Mouse (Mus musculus): ENCODE measurements at regions not wholly inside any gene's neighbourhood (a gene's known extent, or its start where the extent isn't known, plus 50 kb on each side); places are given as distances from the start of the nearest gene placed in this dataset.

- ATAC-seq, result no peak
- no peak overlapping the region for H3K4me2 ChIP-seq (ENCODE audit: low read length)
- no peak overlapping the region for H3K9ac ChIP-seq (ENCODE audit: low read depth, low read length)
- no peaks in the 10 kb centered on the region for H3K36me3 ChIP-seq (ENCODE audit: control insufficient read depth, insufficient read depth, low read length)
- H3K9me3 ChIP-seq (replicated peaks; ENCODE audit: control insufficient read depth, low read length, poor library complexity, severe bottlenecking), result no peaks in the 10 kb centered on the region
- no peaks in the 10 kb centered on the region for H3K27me3 ChIP-seq (ENCODE audit: control insufficient read depth, insufficient read depth, low read depth, low read length)
- WGBS, result 85% methylated on average over 8 of the region's 8 CpGs
- no peak overlapping the region for H3K4me3 ChIP-seq (ENCODE audit: low read depth, low read length)
- no peak overlapping the region for H3K27ac ChIP-seq (ENCODE audit: low read length)
- H3K4me1 ChIP-seq (ENCODE audit: control insufficient read depth, insufficient read depth, low read length), result no peaks in the 10 kb centered on the region
Observed at GRCm38 (mm10) chr4:84099071-84099470, 573.7 kb downstream of the Ccdc171 start.

GRCm38 (mm10) chr4:84101923-84102322 lies 573.2 kb downstream of the Bnc2 start:
- WGBS, result 80% methylated on average over 5 of the region's 6 CpGs
- no peak overlapping the region for H3K4me2 ChIP-seq (ENCODE audit: low read length)
- no peak for ATAC-seq
- no peak overlapping the region for H3K9ac ChIP-seq (ENCODE audit: low read depth, low read length)
- H3K4me1 ChIP-seq (ENCODE audit: control insufficient read depth, insufficient read depth, low read length), result no peaks in the 10 kb centered on the region
- no peak overlapping the region for H3K27ac ChIP-seq (ENCODE audit: low read length)
- H3K27me3 ChIP-seq (ENCODE audit: control insufficient read depth, insufficient read depth, low read depth, low read length), result no peaks in the 10 kb centered on the region
- H3K36me3 ChIP-seq (ENCODE audit: control insufficient read depth, insufficient read depth, low read length), result no peaks in the 10 kb centered on the region
- no peaks in the 10 kb centered on the region for H3K9me3 ChIP-seq (replicated peaks; ENCODE audit: control insufficient read depth, low read length, poor library complexity, severe bottlenecking)
- H3K4me3 ChIP-seq (ENCODE audit: low read depth, low read length), result no peak overlapping the region

- no peak overlapping the region for H3K4me3 ChIP-seq (ENCODE audit: low read depth, low read length)
- H3K4me2 ChIP-seq (ENCODE audit: low read length), result no peak overlapping the region
- H3K27ac ChIP-seq (ENCODE audit: low read length), result no peak overlapping the region
- no peak for ATAC-seq
- H3K9me3 ChIP-seq (replicated peaks; ENCODE audit: control insufficient read depth, low read length, poor library complexity, severe bottlenecking), result no peaks in the 10 kb centered on the region
- no peaks in the 10 kb centered on the region for H3K4me1 ChIP-seq (ENCODE audit: control insufficient read depth, insufficient read depth, low read length)
- H3K36me3 ChIP-seq (ENCODE audit: control insufficient read depth, insufficient read depth, low read length), result no peaks in the 10 kb centered on the region
- H3K27me3 ChIP-seq (ENCODE audit: control insufficient read depth, insufficient read depth, low read depth, low read length), result no peaks in the 10 kb centered on the region
- no peak overlapping the region for H3K9ac ChIP-seq (ENCODE audit: low read depth, low read length)
- WGBS, result 68% methylated on average over 11 of the region's 11 CpGs
Observed at GRCm38 (mm10) chr4:84102736-84103135, 572.3 kb downstream of the Bnc2 start.

GRCm38 (mm10) chr4:84108592-84108991 lies 566.5 kb downstream of the Bnc2 start:
- Histone ChIP-seq H3K4me2 (ENCODE audit: low read length) (no peak overlapping the region), H3K4me3 (ENCODE audit: low read depth, low read length) (no peak overlapping the region), H3K4me1 (ENCODE audit: control insufficient read depth, insufficient read depth, low read length) (peaks cover 8% of the 10 kb centered on the region), H3K9me3 (replicated peaks; ENCODE audit: control insufficient read depth, low read length, poor library complexity, severe bottlenecking) (no peaks in the 10 kb centered on the region), H3K9ac (ENCODE audit: low read depth, low read length) (no peak overlapping the region), H3K27me3 (ENCODE audit: control insufficient read depth, insufficient read depth, low read depth, low read length) (no peaks in the 10 kb centered on the region), H3K27ac (ENCODE audit: low read length) (no peak overlapping the region), H3K36me3 (ENCODE audit: control insufficient read depth, insufficient read depth, low read length) (no peaks in the 10 kb centered on the region)
- no peak for ATAC-seq
- WGBS, result 77% methylated on average over 6 of the region's 6 CpGs

GRCm38 (mm10) chr4:84109771-84110503 lies 565.1 kb downstream of the Bnc2 start:
- WGBS, result 7% methylated on average over 12 of the region's 12 CpGs
- Histone ChIP-seq H3K9me3 (replicated peaks; ENCODE audit: control insufficient read depth, low read length, poor library complexity, severe bottlenecking) (no peaks in the 10 kb centered on the region), H3K4me3 (ENCODE audit: low read depth, low read length) (no peak overlapping the region), H3K27me3 (ENCODE audit: control insufficient read depth, insufficient read depth, low read depth, low read length) (no peaks in the 10 kb centered on the region), H3K4me1 (ENCODE audit: control insufficient read depth, insufficient read depth, low read length) (peaks cover 8% of the 10 kb centered on the region), H3K36me3 (ENCODE audit: control insufficient read depth, insufficient read depth, low read length) (no peaks in the 10 kb centered on the region), H3K9ac (ENCODE audit: low read depth, low read length) (no peak overlapping the region), H3K27ac (ENCODE audit: low read length) (no peak overlapping the region), H3K4me2 (ENCODE audit: low read length) (no peak overlapping the region)
- peak; percentile 77 for ATAC-seq

GRCm38 (mm10) chr4:84114162-84115040 lies 560.7 kb downstream of the Bnc2 start:
- no peak overlapping the region for H3K27ac ChIP-seq (ENCODE audit: low read length)
- no peak for ATAC-seq
- no peaks in the 10 kb centered on the region for H3K27me3 ChIP-seq (ENCODE audit: control insufficient read depth, insufficient read depth, low read depth, low read length)
- H3K9me3 ChIP-seq (replicated peaks; ENCODE audit: control insufficient read depth, low read length, poor library complexity, severe bottlenecking), result no peaks in the 10 kb centered on the region
- H3K4me1 ChIP-seq (ENCODE audit: control insufficient read depth, insufficient read depth, low read length), result peaks cover 10% of the 10 kb centered on the region
- H3K4me2 ChIP-seq (ENCODE audit: low read length), result no peak overlapping the region
- 78% methylated on average over 10 of the region's 10 CpGs for WGBS
- H3K4me3 ChIP-seq (ENCODE audit: low read depth, low read length), result no peak overlapping the region
- H3K36me3 ChIP-seq (ENCODE audit: control insufficient read depth, insufficient read depth, low read length), result no peaks in the 10 kb centered on the region
- H3K9ac ChIP-seq (ENCODE audit: low read depth, low read length), result no peak overlapping the region

GRCm38 (mm10) chr4:84118284-84118919 lies 556.7 kb downstream of the Bnc2 start:
- peaks cover 6% of the 10 kb centered on the region; the same call in 1 of the 2 replicates for H3K4me1 ChIP-seq (ENCODE audit: control insufficient read depth, insufficient read depth, low read length)
- H3K4me2 ChIP-seq (ENCODE audit: low read length), result no peak overlapping the region
- ATAC-seq, result peak; percentile 37; the same call in 1 of the 2 replicates
- no peaks in the 10 kb centered on the region for H3K27me3 ChIP-seq (ENCODE audit: control insufficient read depth, insufficient read depth, low read depth, low read length)
- 86% methylated on average over 2 of the region's 2 CpGs for WGBS
- H3K4me3 ChIP-seq (ENCODE audit: low read depth, low read length), result no peak overlapping the region
- no peak overlapping the region for H3K9ac ChIP-seq (ENCODE audit: low read depth, low read length)
- no peak overlapping the region for H3K27ac ChIP-seq (ENCODE audit: low read length)
- H3K36me3 ChIP-seq (ENCODE audit: control insufficient read depth, insufficient read depth, low read length), result no peaks in the 10 kb centered on the region
- no peaks in the 10 kb centered on the region for H3K9me3 ChIP-seq (replicated peaks; ENCODE audit: control insufficient read depth, low read length, poor library complexity, severe bottlenecking)

DNA sequence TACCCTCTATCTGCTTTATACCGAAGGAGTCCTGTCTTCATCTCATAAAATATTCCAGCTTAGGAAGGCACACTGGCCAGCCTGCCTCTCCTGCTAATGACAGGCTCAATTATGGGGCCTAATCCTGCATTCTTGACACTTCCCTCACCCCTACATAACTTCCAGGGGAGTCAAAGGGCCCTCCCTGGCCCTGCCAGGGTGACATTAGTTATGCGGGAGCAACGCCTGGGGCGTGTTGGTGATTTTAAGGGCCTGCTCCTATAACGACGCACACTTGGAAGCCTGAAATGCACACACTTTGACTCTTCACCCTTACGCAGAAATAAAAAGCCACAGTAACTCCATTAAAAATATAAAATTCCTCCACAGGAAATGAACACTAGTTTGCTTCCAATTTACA lies 555.5 kb downstream of the Bnc2 start:
- H3K9ac ChIP-seq (ENCODE audit: low read depth, low read length), result no peak overlapping the region
- H3K4me3 ChIP-seq (ENCODE audit: low read depth, low read length), result no peak overlapping the region
- 0 out of 2 replicates have a peak overlapping the region, but pooled peaks have one; percentile 11 for H3K27ac ChIP-seq (ENCODE audit: low read length)
- no peaks in the 10 kb centered on the region for H3K36me3 ChIP-seq (ENCODE audit: control insufficient read depth, insufficient read depth, low read length)
- H3K9me3 ChIP-seq (replicated peaks; ENCODE audit: control insufficient read depth, low read length, poor library complexity, severe bottlenecking), result no peaks in the 10 kb centered on the region
- H3K4me1 ChIP-seq (ENCODE audit: control insufficient read depth, insufficient read depth, low read length), result peaks cover 6% of the 10 kb centered on the region; the same call in 1 of the 2 replicates
- WGBS, result 21% methylated on average over 7 of the region's 7 CpGs
- no peak overlapping the region for H3K4me2 ChIP-seq (ENCODE audit: low read length)
- ATAC-seq, result peak; percentile 53; the same call in 1 of the 2 replicates
- H3K27me3 ChIP-seq (ENCODE audit: control insufficient read depth, insufficient read depth, low read depth, low read length), result no peaks in the 10 kb centered on the region
